Mouse (Mus musculus): ENCODE data around the gene Gm20509.

DNA sequence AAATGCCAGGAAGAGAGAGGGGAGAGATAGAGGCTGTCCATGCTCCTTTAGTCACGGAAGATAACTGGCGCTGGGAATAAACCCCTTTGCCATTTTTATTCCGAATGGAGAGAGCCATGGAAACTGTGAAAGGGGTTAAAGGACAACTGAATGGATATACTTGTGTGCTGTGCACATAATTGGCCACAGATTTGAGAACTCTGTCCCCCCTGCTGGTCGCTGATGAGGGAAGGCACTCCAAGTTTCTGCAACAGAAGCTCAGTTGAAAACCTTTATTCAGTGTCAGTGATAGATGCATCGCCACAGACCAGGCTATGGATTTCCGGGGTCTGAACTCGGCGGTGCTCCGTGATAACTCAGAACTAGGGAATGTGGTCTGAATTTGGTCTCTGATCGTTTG lies 12.1 kb upstream of the Gm20509 start:
- TF ChIP-seq CTCF (IDR thresholded peaks at IDR 0.05; ENCODE audit: low read depth, low read length) (no peak), GATA1 (IDR thresholded peaks at IDR 0.05; ENCODE audit: borderline replicate concordance, low read length) (no peak), TAL1 (conservative IDR thresholded peaks at IDR 0.05; ENCODE audit: low read depth, low read length) (no peak), GATA2 (IDR thresholded peaks at IDR 0.05; ENCODE audit: borderline replicate concordance, low read depth, low read length) (no peak)

Measured in G1E (cell line).